Mouse (Mus musculus): ENCODE measurements around the gene Sik2. TPM values are rescaled to one million over a fixed set of nuclear protein-coding genes. Genes with fewer than 3 reads are reported as not detected.

The Sik2 gene
- total and polyA plus RNA-seq, 3 experiments = 7.5 to 12.1 TPM; not detected in 1

GRCm38 (mm10) chr9:50848821-50849220 lies 160.1 kb downstream of the Sik2 start:
- DNase-seq (ENCODE audit: low read depth, low spot score) = no peak
- Histone ChIP-seq H3K27me3 (ENCODE audit: control insufficient read depth in 1 of 2, insufficient read depth in 2 of 2, low read length in 2 of 2) (no peaks in the 10 kb centered on the region), H3K9ac (ENCODE audit: control insufficient read depth, low read depth, low read length, poor library complexity, severe bottlenecking) (no peak overlapping the region), H3K4me3 (ENCODE audit: control insufficient read depth in 1 of 2, insufficient read depth in 1 of 2, low read depth in 2 of 2, low read length in 2 of 2) (no peak overlapping the region), H3K79me2 (ENCODE audit: control insufficient read depth, insufficient read depth, low read length, poor library complexity) (no peaks in the 10 kb centered on the region), H3K4me1 (ENCODE audit: control insufficient read depth in 1 of 2, insufficient read depth in 2 of 2, low read length in 2 of 2) (peaks cover 2 to 18% of the 10 kb centered on the region in 2 experiments; a peak in 3 of 4 replicates), H3K9me3 (replicated peaks; ENCODE audit: insufficient read depth, low read length) (no peaks in the 10 kb centered on the region), H3K27ac (ENCODE audit: control insufficient read depth, low read depth, low read length) (no peak overlapping the region), H3K36me3 (ENCODE audit: control insufficient read depth in 1 of 2, insufficient read depth in 2 of 2, low read length in 2 of 2) (peaks cover 0 to 6% of the 10 kb centered on the region in 2 experiments; a peak in 2 of 4 replicates)
- TF ChIP-seq HCFC1 (IDR thresholded peaks at IDR 0.05; ENCODE audit: low read depth, low read length) (no peak), CHD1 (IDR thresholded peaks at IDR 0.05; ENCODE audit: low read depth, low read length) (no peak), TAL1 (IDR thresholded peaks at IDR 0.05; ENCODE audit: low read length) (no peak)

- Histone ChIP-seq H3K4me1 (ENCODE audit: control insufficient read depth in 1 of 2, insufficient read depth in 2 of 2, low read length in 2 of 2) (peaks cover 0 to 14% of the 10 kb centered on the region in 2 experiments; a peak in 2 of 4 replicates), H3K79me2 (ENCODE audit: control insufficient read depth, insufficient read depth, low read length, poor library complexity) (no peaks in the 10 kb centered on the region), H3K27me3 (ENCODE audit: control insufficient read depth in 1 of 2, insufficient read depth in 2 of 2, low read length in 2 of 2) (no peaks in the 10 kb centered on the region), H3K27ac (ENCODE audit: control insufficient read depth, low read depth, low read length) (no peak overlapping the region), H3K36me3 (ENCODE audit: control insufficient read depth in 1 of 2, insufficient read depth in 2 of 2, low read length in 2 of 2) (peaks cover 1 to 4% of the 10 kb centered on the region in 2 experiments; a peak in 1 of 4 replicates), H3K4me3 (ENCODE audit: control insufficient read depth in 1 of 2, insufficient read depth in 1 of 2, low read depth in 2 of 2, low read length in 2 of 2) (no peak overlapping the region), H3K9ac (ENCODE audit: control insufficient read depth, low read depth, low read length, poor library complexity, severe bottlenecking) (no peak overlapping the region), H3K9me3 (replicated peaks; ENCODE audit: insufficient read depth, low read length) (no peaks in the 10 kb centered on the region)
- TF ChIP-seq MXI1 (IDR thresholded peaks at IDR 0.05; ENCODE audit: low read depth, low read length) (no peak), RAD21 (IDR thresholded peaks at IDR 0.05; ENCODE audit: low read depth, low read length) (no peak), BHLHE40 (IDR thresholded peaks at IDR 0.05; ENCODE audit: borderline replicate concordance, low read depth, low read length) (no peak), SMC3 (IDR thresholded peaks at IDR 0.05; ENCODE audit: low read depth, low read length) (no peak), NRF1 (IDR thresholded peaks at IDR 0.05; ENCODE audit: insufficient read depth, low read depth, low read length, poor library complexity, severe bottlenecking) (no peak), TCF12 (IDR thresholded peaks at IDR 0.05; ENCODE audit: low read depth, low read length) (no peak), MAX (IDR thresholded peaks at IDR 0.05; ENCODE audit: low read length) (no peak), USF2 (IDR thresholded peaks at IDR 0.05; ENCODE audit: borderline replicate concordance in 1 of 2, insufficient read depth in 1 of 2, low read depth in 1 of 2, low read length in 2 of 2) (no peak), JUND (IDR thresholded peaks at IDR 0.05; ENCODE audit: low read depth, low read length) (no peak), MAFK (IDR thresholded peaks at IDR 0.05; ENCODE audit: borderline replicate concordance, low read depth, low read length) (no peak), KAT2A (conservative IDR thresholded peaks at IDR 0.05; ENCODE audit: low read depth, low read length) (no peak), ZMIZ1 (IDR thresholded peaks at IDR 0.05; ENCODE audit: low read depth, low read length) (no peak), POLR2AphosphoS2 (IDR thresholded peaks at IDR 0.05; ENCODE audit: low read length) (no peak), GABPA (IDR thresholded peaks at IDR 0.05; ENCODE audit: low read depth, low read length) (no peak), HCFC1 (IDR thresholded peaks at IDR 0.05; ENCODE audit: low read depth, low read length) (no peak), GATA1 (IDR thresholded peaks at IDR 0.05; ENCODE audit: low read depth, low read length) (no peak), USF1 (IDR thresholded peaks at IDR 0.05; ENCODE audit: low read depth, low read length) (no peak), CHD2 (IDR thresholded peaks at IDR 0.05; ENCODE audit: low read length) (no peak)
- no peak for DNase-seq (ENCODE audit: low read depth, low spot score)
Measured at GRCm38 (mm10) chr9:50847606-50848368, 161.1 kb downstream of the Sik2 start.

All from MEL (cell line).